Mouse (Mus musculus) MEL (cell line): Measurements from ENCODE around the gene Dhrs7. TPM values are rescaled to one million over a fixed set of nuclear protein-coding genes. Genes with fewer than 3 reads are reported as not detected.

ENCODE experiments used
- DNase-seq: peaks from one replicate; pipeline ENCODE4 v3.0.0; 2011; ENCODE audit warnings: low read depth, low spot score
- H3K27ac ChIP-seq: 2 replicates; pipeline ENCODE4 v1.5.1; 2012; ENCODE audit warnings: low read depth, mild to moderate bottlenecking, control low read depth, low read length, moderate library complexity; ENCODE audit not compliant: control insufficient read depth
- H3K27me3 ChIP-seq, 2 experiments: fragments of 150-350 bp in 1 of 2; sonication (generic) in 1 of 2; 2 replicates each; pipeline ENCODE4 v1.6.1; 2012; ENCODE audit warnings: low read length in 2 of 2, mild to moderate bottlenecking in 2 of 2, improper control_type of control experiment in 1 of 2, moderate library complexity in 1 of 2; ENCODE audit not compliant: insufficient read depth in 2 of 2, control insufficient read depth in 1 of 2
- H3K36me3 ChIP-seq, 2 experiments: 2 replicates each; pipeline ENCODE4 v1.6.1; 2012 to 2014; ENCODE audit warnings: low read length in 2 of 2, improper control_type of control experiment in 1 of 2, inconsistent platforms in 1 of 2, mild to moderate bottlenecking in 1 of 2; ENCODE audit not compliant: insufficient read depth in 2 of 2, control insufficient read depth in 1 of 2
- H3K4me1 ChIP-seq, 2 experiments: fragments of 150-350 bp in 1 of 2; sonication (generic) in 1 of 2; 2 replicates each; pipeline ENCODE4 v1.6.1; 2012; ENCODE audit warnings: low read length in 2 of 2, improper control_type of control experiment in 1 of 2, mild to moderate bottlenecking in 1 of 2; ENCODE audit not compliant: insufficient read depth in 2 of 2, control insufficient read depth in 1 of 2
- H3K4me3 ChIP-seq, 2 experiments: fragments of 150-350 bp in 1 of 2; sonication (generic) in 1 of 2; 2 replicates each; pipeline ENCODE4 v1.5.1; 2012; ENCODE audit warnings: low read depth in 2 of 2, low read length in 2 of 2, mild to moderate bottlenecking in 2 of 2, moderate library complexity in 2 of 2, control low read depth in 1 of 2, improper control_type of control experiment in 1 of 2; ENCODE audit not compliant: control insufficient read depth in 1 of 2, insufficient read depth in 1 of 2
- H3K79me2 ChIP-seq: 2 replicates; pipeline ENCODE4 v1.6.1; 2012; ENCODE audit warnings: mild to moderate bottlenecking, low read length, moderate library complexity; ENCODE audit not compliant: control insufficient read depth, poor library complexity, insufficient read depth
- H3K9ac ChIP-seq: 2 replicates; pipeline ENCODE4 v1.6.1; 2012; ENCODE audit warnings: low read depth, mild to moderate bottlenecking, control low read depth, low read length, moderate library complexity; ENCODE audit not compliant: control insufficient read depth, poor library complexity, severe bottlenecking
- H3K9me3 ChIP-seq: fragments of 150-350 bp; sonication (generic); replicated peaks from 2 replicates; pipeline ENCODE4 v1.6.1; 2012; ENCODE audit warnings: mild to moderate bottlenecking, low read length, improper control_type of control experiment, moderate library complexity; ENCODE audit not compliant: insufficient read depth
- BHLHE40 ChIP-seq: IDR thresholded peaks from 2 replicates; pipeline ENCODE4 v1.6.1; 2012; ENCODE audit warnings: low read depth, mild to moderate bottlenecking, inconsistent platforms, low read length, improper control_type of control experiment, borderline replicate concordance
- CHD1 ChIP-seq: IDR thresholded peaks from 2 replicates; pipeline ENCODE4 v1.6.1; 2012; ENCODE audit warnings: low read depth, mild to moderate bottlenecking, inconsistent platforms, low read length, improper control_type of control experiment
- CTCF ChIP-seq, 3 experiments: IDR thresholded peaks in 2 of 3; conservative IDR thresholded peaks in 1 of 3; 2 replicates each; pipeline ENCODE4 v1.5.1; 2011 to 2012; ENCODE audit warnings: low read length in 3 of 3, low read depth in 2 of 3, mild to moderate bottlenecking in 2 of 3, improper control_type of control experiment in 1 of 3, inconsistent platforms in 1 of 3, mixed read lengths in 1 of 3, moderate library complexity in 1 of 3; ENCODE audit not compliant: control insufficient read depth in 1 of 3, insufficient read depth in 1 of 3, poor library complexity in 1 of 3, severe bottlenecking in 1 of 3
- E2F4 ChIP-seq: IDR thresholded peaks from 2 replicates; pipeline ENCODE4 v1.6.1; 2011; ENCODE audit warnings: low read depth, low read length, improper control_type of control experiment, borderline replicate concordance
- ELF1 ChIP-seq: IDR thresholded peaks from 2 replicates; pipeline ENCODE4 v1.6.1; 2014; ENCODE audit warnings: low read depth, mild to moderate bottlenecking, inconsistent platforms, low read length, improper control_type of control experiment, moderate library complexity
- EP300 ChIP-seq, 2 experiments: IDR thresholded peaks; 2 replicates each; pipeline ENCODE4 v1.6.1; 2011; ENCODE audit warnings: improper control_type of control experiment in 2 of 2, low read length in 2 of 2, low read depth in 1 of 2, mild to moderate bottlenecking in 1 of 2
- ETS1 ChIP-seq: IDR thresholded peaks from 2 replicates; pipeline ENCODE4 v1.6.1; 2012; ENCODE audit warnings: low read depth, mild to moderate bottlenecking, inconsistent platforms, low read length, improper control_type of control experiment, moderate library complexity
- GATA1 ChIP-seq: IDR thresholded peaks from 2 replicates; pipeline ENCODE4 v1.6.1; 2011; ENCODE audit warnings: low read depth, low read length, improper control_type of control experiment
- HCFC1 ChIP-seq: IDR thresholded peaks from 2 replicates; pipeline ENCODE4 v1.6.1; 2012; ENCODE audit warnings: low read depth, mild to moderate bottlenecking, inconsistent platforms, low read length, improper control_type of control experiment, moderate library complexity
- JUND ChIP-seq: IDR thresholded peaks from 2 replicates; pipeline ENCODE4 v1.6.1; 2011; ENCODE audit warnings: low read depth, mild to moderate bottlenecking, improper control_type of control experiment, low read length
- MAFK ChIP-seq: IDR thresholded peaks from 2 replicates; pipeline ENCODE4 v1.6.1; 2011; ENCODE audit warnings: low read depth, mild to moderate bottlenecking, low read length, improper control_type of control experiment, borderline replicate concordance
- MAX ChIP-seq: IDR thresholded peaks from 2 replicates; pipeline ENCODE4 v1.6.1; 2011; ENCODE audit warnings: low read length, improper control_type of control experiment
- MAZ ChIP-seq: IDR thresholded peaks from 2 replicates; pipeline ENCODE4 v1.6.1; 2012; ENCODE audit warnings: low read depth, mild to moderate bottlenecking, inconsistent platforms, low read length, improper control_type of control experiment
- MXI1 ChIP-seq: IDR thresholded peaks from 2 replicates; pipeline ENCODE4 v1.6.1; 2011; ENCODE audit warnings: mild to moderate bottlenecking, low read depth, low read length, improper control_type of control experiment
- MYB ChIP-seq: IDR thresholded peaks from 2 replicates; pipeline ENCODE4 v1.6.1; 2011; ENCODE audit warnings: mild to moderate bottlenecking, low read depth, low read length, improper control_type of control experiment
- MYC ChIP-seq: IDR thresholded peaks from 2 replicates; pipeline ENCODE4 v1.6.1; 2011; ENCODE audit warnings: low read depth, mild to moderate bottlenecking, low read length, improper control_type of control experiment, moderate library complexity
- NELFE ChIP-seq: IDR thresholded peaks from 2 replicates; pipeline ENCODE4 v1.6.1; 2011; ENCODE audit warnings: low read depth, low read length, improper control_type of control experiment
- NRF1 ChIP-seq: IDR thresholded peaks from 2 replicates; pipeline ENCODE4 v1.6.1; 2014; ENCODE audit warnings: low read depth, mild to moderate bottlenecking, inconsistent platforms, low read length, improper control_type of control experiment, moderate library complexity; ENCODE audit not compliant: poor library complexity, insufficient read depth, severe bottlenecking
- POLR2A ChIP-seq, 2 experiments: IDR thresholded peaks; 2 replicates each; pipeline ENCODE4 v1.6.1; 2011 to 2012; ENCODE audit warnings: low read length in 2 of 2, mild to moderate bottlenecking in 2 of 2, control low read depth in 1 of 2, improper control_type of control experiment in 1 of 2, low read depth in 1 of 2, moderate library complexity in 1 of 2; ENCODE audit not compliant: control insufficient read depth in 1 of 2, insufficient read depth in 1 of 2, poor library complexity in 1 of 2
- POLR2AphosphoS2 ChIP-seq: IDR thresholded peaks from 2 replicates; pipeline ENCODE4 v1.6.1; 2011; ENCODE audit warnings: low read length, improper control_type of control experiment
- RAD21 ChIP-seq: IDR thresholded peaks from 2 replicates; pipeline ENCODE4 v1.6.1; 2011; ENCODE audit warnings: mild to moderate bottlenecking, low read depth, low read length, improper control_type of control experiment
- RCOR1 ChIP-seq: IDR thresholded peaks from 2 replicates; pipeline ENCODE4 v1.6.1; 2012; ENCODE audit warnings: low read depth, mild to moderate bottlenecking, inconsistent platforms, low read length, improper control_type of control experiment
- SIN3A ChIP-seq: IDR thresholded peaks from 2 replicates; pipeline ENCODE4 v1.6.1; 2012; ENCODE audit warnings: low read length, improper control_type of control experiment, inconsistent platforms
- TBP ChIP-seq: IDR thresholded peaks from 2 replicates; pipeline ENCODE4 v1.8.0; 2011; ENCODE audit warnings: low read depth, low read length, improper control_type of control experiment
- TCF12 ChIP-seq: IDR thresholded peaks from 2 replicates; pipeline ENCODE4 v1.6.1; 2014; ENCODE audit warnings: low read depth, mild to moderate bottlenecking, inconsistent platforms, low read length, improper control_type of control experiment, moderate library complexity
- ZC3H11A ChIP-seq: IDR thresholded peaks from 2 replicates; pipeline ENCODE4 v1.6.1; 2012; ENCODE audit warnings: low read depth, mild to moderate bottlenecking, inconsistent platforms, low read length, improper control_type of control experiment
- ZKSCAN1 ChIP-seq: IDR thresholded peaks from 2 replicates; pipeline ENCODE4 v1.6.1; 2012; ENCODE audit warnings: low read depth, mild to moderate bottlenecking, inconsistent platforms, low read length, improper control_type of control experiment, moderate library complexity
- polyA plus RNA-seq, 2 experiments: library from polyadenylated mRNA; stranded (reverse) in 1 of 2; unstranded in 1 of 2; fragments of >175 nt in 1 of 2; fragments of >200 nt in 1 of 2; gene quantifications; 2 replicates each; pipeline versions ENCODE4 v1.2.1 to v1.2.4; 2012; ENCODE audit warnings: low replicate concordance in 2 of 2, low read depth in 1 of 2; ENCODE audit not compliant: insufficient read length in 2 of 2, insufficient read depth in 1 of 2, missing spikeins in 1 of 2
- total RNA-seq: library from RNA; depleted of rRNA; stranded (reverse); fragments of 300-350 nt; gene quantifications from 2 replicates; pipeline ENCODE4 v1.2.3, GENCODE M21; 2012; rRNA removed

The Dhrs7 gene
- total RNA-seq (11.6 and 13.8 TPM in 2 replicates), polyA plus RNA-seq (10 to 100 TPM in 1 of 2 experiments, not detected in 1; 14.9 TPM)

- DNase-seq = peak; percentile 91
- Histone ChIP-seq H3K27ac (peak within 1 kb of the TSS; percentile 29), H3K36me3 (peaks cover 0 to under 1% of the 10 kb centered on the region in 2 experiments; a peak in 1 of 4 replicates), H3K9me3 (no peaks in the 10 kb centered on the region), H3K4me3 (peak within 1 kb of the TSS; percentile 65), H3K9ac (peak within 1 kb of the TSS; percentile 42), H3K79me2 (no peaks in the 10 kb centered on the region), H3K27me3 (no peaks in the 10 kb centered on the region), H3K4me1 (peaks cover 4 to 6% of the 10 kb centered on the region in 2 experiments; a peak in 1 of 4 replicates)
- TF ChIP-seq MAZ (no peak), HCFC1 (peak; percentile 72; the same call in 1 of the 2 replicates), ZC3H11A (no peak), JUND (no peak), MXI1 (peak; percentile 76; the same call in 1 of the 2 replicates), SIN3A (peak; percentile 80), POLR2AphosphoS2 (peak; percentile 44; the same call in 1 of the 2 replicates), MAFK (no peak), NRF1 (peak; percentile 24; the same call in 1 of the 2 replicates), MYB (no peak), RAD21 (no peak), POLR2A (IDR thresholded peaks at IDR 0.05; ENCODE audit: control insufficient read depth in 1 of 2, insufficient read depth in 1 of 2, low read depth in 1 of 2, low read length in 2 of 2, poor library complexity in 1 of 2) (peak; percentile 43 to 59; a peak in 1 of 4 replicates), ZKSCAN1 (peak; percentile 91), GATA1 (peak; percentile 75), TCF12 (peak; percentile 77), CHD1 (no peak), ETS1 (peak; percentile 85), MAX (0 out of 2 replicates have a peak, but pooled peaks have one; percentile 41), MYC (0 out of 2 replicates have a peak, but pooled peaks have one; percentile 49), EP300 (IDR thresholded peaks at IDR 0.05; ENCODE audit: low read depth in 1 of 2, low read length in 2 of 2) (peak; percentile 33 to 50; a peak in 3 of 4 replicates), TBP (peak; percentile 61), BHLHE40 (no peak), CTCF (IDR thresholded peaks at IDR 0.05 in 2 of 3, conservative IDR thresholded peaks at IDR 0.05 in 1 of 3; ENCODE audit: control insufficient read depth in 1 of 3, insufficient read depth in 1 of 3, low read depth in 2 of 3, low read length in 3 of 3, poor library complexity in 1 of 3, severe bottlenecking in 1 of 3) (no peak), E2F4 (0 out of 2 replicates have a peak, but pooled peaks have one; percentile 54), ELF1 (peak; percentile 69), RCOR1 (peak; percentile 22; the same call in 1 of the 2 replicates), NELFE (peak; percentile 58)
These were observed at the start of gene Dhrs7 for GRCm38 (mm10) chr12:72664735-72665337. Gene Dhrs7 (minus strand): TSS chr12:72664909.
